Mouse (Mus musculus): ENCODE data around the gene Dnah12.

DNA sequence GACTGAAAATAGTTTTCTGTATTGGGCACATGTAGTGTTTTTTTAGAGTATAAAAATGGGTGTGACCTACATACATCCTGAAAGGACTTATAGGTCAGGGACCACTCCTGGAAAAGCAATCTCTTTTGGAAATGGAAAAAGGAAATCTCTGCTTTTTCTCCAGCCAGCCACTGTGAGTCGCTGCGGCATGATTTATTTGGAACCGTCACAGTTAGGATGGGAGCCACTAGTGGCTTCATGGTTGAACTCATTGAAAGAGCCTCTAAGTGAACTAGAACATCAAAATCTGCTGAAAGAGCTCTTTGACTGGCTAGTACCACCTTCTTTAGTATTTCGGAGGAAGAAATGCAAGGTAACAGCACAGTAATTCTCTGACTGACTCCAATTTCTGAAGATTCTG lies 92.6 kb downstream of the Dnah12 start:
- no peak for TF ChIP-seq CTCF (IDR thresholded peaks at IDR 0.05; ENCODE audit: borderline replicate concordance, insufficient read depth, low read length)
- TF ChIP-seq POLR2A (IDR thresholded peaks at IDR 0.05; ENCODE audit: low read depth, low read length): no peak
